In genomic region chr11:95507041-95507716, GRCm38 (mm10) we compare ENCODE assay signal across 11 mouse cellular contexts. TPM values are rescaled to one million over a fixed set of nuclear protein-coding genes. Genes with fewer than 3 reads are reported as not detected.
A peak's percentile ranks its signal among the peaks of the same experiment; 100 is the strongest.
DNase-seq lines count a peak whose midpoint lies in the region; TF ChIP-seq lines count a peak whose summit lies in the region.
"Had no signal": no experiment of that assay in that cellular context is flagged by ENCODE, and none has a peak within 500 bp of the region (broad histone marks: within the 10 kb centered on the region; RNA-seq: fewer than 3 reads in every experiment).

No protein-coding gene starts in this region.

- no peak for TF ChIP-seq POLR2A in testis, adult 2 months (IDR thresholded peaks at IDR 0.05; ENCODE audit: control insufficient read depth, low read depth, low read length)

- H3K4me1 ChIP-seq in testis, adult 2 months (ENCODE audit: control insufficient read depth, insufficient read depth, low read length) = peaks cover 18% of the 10 kb centered on the region

- H3K36me3 ChIP-seq in testis, adult 2 months (ENCODE audit: control insufficient read depth, insufficient read depth, low read length) = no peaks in the 10 kb centered on the region
- H3K36me3 ChIP-seq: neural tube, embryonic 13.5 days had no signal

- H3K4me3 ChIP-seq in testis, adult 2 months (ENCODE audit: control insufficient read depth, low read depth, low read length) = no peak overlapping the region
- H3K4me3 ChIP-seq: erythroblast, embryonic 14.5 days; neural tube, embryonic 13.5 days had no signal

- no peaks in the 10 kb centered on the region for H3K27me3 ChIP-seq in testis, adult 2 months (ENCODE audit: control insufficient read depth, insufficient read depth, low read length)

- H3K27ac ChIP-seq in testis, adult 2 months (ENCODE audit: control insufficient read depth, insufficient read depth, low read depth, low read length) = peak overlapping the region; percentile 55; the same call in 1 of the 2 replicates
- H3K27ac ChIP-seq: macrophage; neural tube, embryonic 13.5 days had no signal

- DNase-seq in heart, adult 18-20 months = peak; percentile 47 to 55
- DNase-seq in heart, postnatal 4 days = no peak
- DNase-seq in testis, postnatal 14 days (ENCODE audit: low spot score) = no peak
- peak; percentile 70 for DNase-seq in adrenal gland, postnatal 10 days
- DNase-seq in thymus, postnatal 25 days = no peak
- DNase-seq in retina, embryonic 14.5 days (ENCODE audit: low spot score) = no peak
- DNase-seq: heart, postnatal 10 days had no signal

- TF ChIP-seq CTCF in testis, adult 2 months (IDR thresholded peaks at IDR 0.05; ENCODE audit: control insufficient read depth, insufficient read depth, insufficient replicate concordance, low read depth, low read length) = no peak

RNA-seq across cellular contexts. Expression of gene Nxph3, which starts 7.2 kb away (rescaled TPM):
- under 1 TPM; 0.47 to 0.64 TPM for total RNA-seq in heart, adult 18-20 months (2021)
- 1 to 10 TPM; 1.0 to 1.1 TPM for total RNA-seq in heart, postnatal 4 days (2021)
- polyA plus RNA-seq in testis, adult 2 months (2012; rRNA removed) = 1.9 and 2.0 TPM in 2 replicates
- total RNA-seq in adrenal gland, postnatal 10 days (2021) = 1 to 10 TPM; 2.3 to 2.4 TPM
- polyA plus RNA-seq: erythroblast, embryonic 14.5 days; macrophage had no signal

Comparison
In these comparisons a context has a peak if more than half of its experiments do, and no peak if none do; other contexts are left out.
1. DNase-seq: peak in heart, adult 18-20 months (2 of 2) and adrenal gland, postnatal 10 days (single experiment); none in heart, postnatal 4 days (single experiment), testis, postnatal 14 days (single experiment), thymus, postnatal 25 days (single experiment) and retina, embryonic 14.5 days (single experiment).